Mouse (Mus musculus): ENCODE measurements at regions not wholly inside any gene's neighbourhood (a gene's known extent, or its start where the extent isn't known, plus 50 kb on each side); places are given as distances from the start of the nearest gene placed in this dataset.

DNA sequence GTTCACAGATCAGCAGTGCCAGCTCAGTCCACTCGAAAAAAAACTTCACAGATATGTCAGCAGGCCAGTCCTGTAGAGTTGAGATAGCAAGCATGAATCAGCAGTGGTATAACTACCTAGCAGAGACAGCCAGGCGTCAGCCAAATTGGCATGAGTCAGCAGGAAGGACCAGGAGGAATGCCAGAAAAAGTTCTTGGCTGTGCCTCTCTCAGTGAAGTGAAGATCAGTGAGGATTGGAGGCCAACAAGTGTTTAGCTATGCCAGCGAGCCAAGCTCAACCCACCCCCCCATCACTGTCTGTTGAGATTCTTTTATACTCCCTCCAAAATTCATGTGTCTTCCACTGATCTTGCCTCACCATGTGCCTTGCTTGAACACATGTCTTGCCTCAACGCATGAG, 82.8 kb downstream of the Fam84a start:
- TF ChIP-seq CTCF (IDR thresholded peaks at IDR 0.05; ENCODE audit: control insufficient read depth, insufficient read depth, insufficient read length): no peak
- TF ChIP-seq MYOG (IDR thresholded peaks at IDR 0.05; ENCODE audit: control insufficient read depth, extremely low read depth, insufficient read length): no peak
- TF ChIP-seq MAX (IDR thresholded peaks at IDR 0.05): no peak
- TF ChIP-seq FOSL1 (IDR thresholded peaks at IDR 0.05; ENCODE audit: insufficient read depth, low read length, poor library complexity, severe bottlenecking): no peak

All from C2C12 (cell line).